Mouse (Mus musculus): ENCODE results near the gene Chmp6.

DNA sequence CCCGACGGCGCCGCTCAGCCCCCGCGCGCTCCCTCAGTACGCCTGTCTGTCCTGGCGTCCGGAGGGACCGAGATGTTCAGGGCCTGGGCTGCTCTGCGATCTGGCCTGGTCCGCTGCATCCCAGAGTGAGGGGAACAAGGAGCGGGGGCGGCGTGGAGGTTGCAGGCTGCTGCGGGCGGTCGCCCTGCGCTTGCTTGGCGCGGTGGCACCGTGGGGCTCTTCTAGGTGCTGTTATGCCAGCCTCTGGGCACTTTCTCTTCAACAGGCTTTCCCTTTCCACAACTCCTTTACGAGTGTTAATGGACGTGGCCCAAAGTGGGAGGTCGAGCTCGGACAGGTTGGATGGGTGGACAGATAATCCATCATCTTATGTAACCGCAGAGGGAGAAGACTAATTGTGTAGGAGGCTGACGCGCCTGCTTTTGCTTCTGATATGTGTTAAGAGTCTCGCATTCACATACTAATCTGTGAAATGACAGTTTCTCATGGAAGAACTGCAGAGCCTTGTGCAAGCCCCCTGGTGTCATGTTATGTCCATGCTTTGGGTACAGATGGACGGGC is 30.3 kb downstream of the Chmp6 start:
- peak; percentile 27 for TF ChIP-seq CTCF (IDR thresholded peaks at IDR 0.05)
- no peak for TF ChIP-seq POLR2A (IDR thresholded peaks at IDR 0.05; ENCODE audit: insufficient read depth, low read depth, low read length)
